Mouse (Mus musculus): ENCODE measurements around the gene Crebrf.
A peak's percentile ranks its signal among the peaks of the same experiment; 100 is the strongest.

The Crebrf gene

DNA sequence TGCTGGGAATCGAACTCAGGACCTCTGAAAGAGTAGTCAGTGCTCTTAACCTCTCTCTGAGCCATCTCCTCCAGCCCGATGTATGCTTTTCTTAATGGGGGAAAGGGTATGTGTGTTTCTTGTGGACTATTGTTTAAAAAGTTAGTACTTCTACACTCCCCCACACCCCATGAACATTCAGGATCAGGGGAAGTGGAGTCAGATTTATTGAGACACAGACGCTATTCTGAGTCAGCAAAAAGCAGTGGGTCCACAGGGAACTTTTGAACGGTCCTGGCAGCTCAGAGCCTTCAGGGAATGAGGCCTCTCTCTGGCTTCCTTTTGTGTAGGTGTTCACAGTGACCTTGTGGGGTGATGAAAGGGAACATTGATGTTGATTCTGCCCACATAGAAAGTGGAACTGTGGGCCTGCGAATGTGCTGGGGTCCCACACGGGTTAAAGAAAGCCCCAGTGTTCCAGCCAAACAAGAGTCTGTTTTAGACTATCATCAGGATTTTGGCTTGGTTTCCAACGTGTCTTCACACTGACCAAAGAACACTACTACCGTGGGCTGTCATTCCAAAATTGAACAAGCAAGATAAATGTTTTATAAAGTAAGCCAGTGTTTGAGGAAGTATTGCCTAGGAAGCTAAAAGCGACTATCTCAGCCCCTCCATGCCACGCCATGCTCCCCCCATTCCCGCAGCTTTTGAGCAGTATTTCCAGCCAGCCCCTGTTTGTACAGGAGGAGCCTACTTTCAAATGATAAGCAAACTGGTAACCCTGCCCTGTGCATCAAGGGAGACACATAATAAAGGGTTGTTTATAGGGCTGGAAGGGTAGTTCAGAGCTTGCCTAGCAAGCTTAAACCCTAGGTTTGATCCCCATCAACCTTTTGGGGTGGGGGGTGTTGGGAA is 9.7 kb upstream of the Crebrf start:
- DNase-seq = no peak

DNA sequence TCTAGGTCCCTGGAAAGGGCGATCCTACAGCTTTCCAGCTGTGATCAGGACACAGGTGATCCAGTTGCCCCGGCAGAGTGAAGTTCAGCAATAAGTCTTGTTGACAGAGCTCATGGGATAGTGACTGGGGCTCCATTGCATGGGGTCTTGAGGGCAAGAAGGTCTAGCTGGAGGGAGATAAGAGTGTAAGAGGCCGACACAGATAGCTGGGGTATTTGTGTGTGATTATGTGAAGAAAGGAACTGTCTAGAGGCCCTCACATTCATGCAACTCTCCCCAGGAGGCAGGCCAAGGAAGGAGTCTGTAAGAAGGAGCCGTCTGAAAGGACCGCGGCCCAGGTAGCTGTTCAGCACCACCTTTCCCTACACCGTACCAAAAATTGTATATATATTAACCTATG is 8.4 kb upstream of the Crebrf start:
- DNase-seq = no peak

DNA sequence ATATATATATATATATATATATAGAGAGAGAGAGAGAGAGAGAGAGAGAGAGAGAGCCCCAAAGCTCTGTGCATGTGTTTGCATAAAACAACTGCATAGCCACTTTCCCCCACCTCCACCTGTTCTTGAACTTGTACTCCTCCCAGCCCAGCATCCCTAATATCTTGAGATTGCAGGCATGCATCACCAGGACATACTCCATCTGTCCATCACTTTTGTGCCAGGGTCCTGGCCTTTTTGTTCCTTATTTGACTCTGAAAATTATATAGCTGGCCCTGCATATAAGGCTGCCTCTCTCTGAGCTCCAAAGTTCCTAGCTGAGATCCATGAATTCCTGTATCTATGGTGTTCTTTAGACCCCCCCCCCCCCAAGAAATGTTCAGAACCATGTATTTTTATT is 7.0 kb upstream of the Crebrf start:
- DNase-seq = no peak

DNA sequence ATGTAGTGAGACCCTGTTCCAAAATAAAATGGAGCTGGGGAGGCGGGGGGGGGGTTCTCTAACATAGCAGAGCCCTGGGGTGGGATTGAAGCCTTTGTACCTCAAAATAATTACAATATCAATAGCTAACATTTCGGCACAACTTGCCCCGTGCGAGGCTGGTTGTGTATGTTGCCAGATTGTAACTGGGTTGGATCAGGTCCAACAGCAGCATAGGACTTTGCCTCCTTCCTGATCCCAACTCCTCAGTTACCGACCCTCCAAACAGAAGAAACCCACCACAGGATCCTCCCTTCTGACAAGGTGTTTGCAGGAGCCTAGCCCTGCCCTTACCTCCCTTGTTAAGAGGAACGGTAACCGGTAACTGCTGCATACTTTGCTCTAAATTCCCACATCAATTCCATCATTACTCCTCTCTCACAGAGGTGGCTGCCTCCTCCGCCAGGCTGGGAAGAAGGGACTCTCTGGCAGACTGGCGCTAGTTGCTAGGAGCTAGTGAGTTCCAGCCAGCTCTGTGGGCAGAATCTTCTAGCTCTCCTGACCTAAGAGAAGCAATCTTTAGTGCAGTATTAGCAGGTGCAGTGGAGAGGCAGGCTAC is 6.4 kb upstream of the Crebrf start:
- no peak for DNase-seq

DNA sequence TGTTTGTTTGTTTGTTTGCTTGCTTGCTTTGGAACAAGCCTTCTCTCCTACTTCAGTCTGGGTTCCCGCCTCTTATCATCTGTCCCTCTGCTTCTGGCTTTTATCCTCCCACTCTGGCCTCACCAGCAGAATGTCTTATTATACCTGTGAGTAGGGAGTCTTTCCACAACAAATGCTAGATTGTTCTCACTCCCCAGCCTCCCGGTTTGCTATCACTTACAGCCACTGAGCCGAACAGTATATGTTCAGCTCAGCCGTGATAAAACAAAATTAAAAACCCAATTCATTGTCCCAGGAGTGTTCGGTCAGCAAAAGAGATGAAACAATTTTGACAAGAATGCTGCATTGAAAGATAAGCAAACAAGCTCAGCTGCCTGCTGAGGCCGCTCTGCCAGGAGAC is 5.4 kb upstream of the Crebrf start:
- DNase-seq = no peak

DNA sequence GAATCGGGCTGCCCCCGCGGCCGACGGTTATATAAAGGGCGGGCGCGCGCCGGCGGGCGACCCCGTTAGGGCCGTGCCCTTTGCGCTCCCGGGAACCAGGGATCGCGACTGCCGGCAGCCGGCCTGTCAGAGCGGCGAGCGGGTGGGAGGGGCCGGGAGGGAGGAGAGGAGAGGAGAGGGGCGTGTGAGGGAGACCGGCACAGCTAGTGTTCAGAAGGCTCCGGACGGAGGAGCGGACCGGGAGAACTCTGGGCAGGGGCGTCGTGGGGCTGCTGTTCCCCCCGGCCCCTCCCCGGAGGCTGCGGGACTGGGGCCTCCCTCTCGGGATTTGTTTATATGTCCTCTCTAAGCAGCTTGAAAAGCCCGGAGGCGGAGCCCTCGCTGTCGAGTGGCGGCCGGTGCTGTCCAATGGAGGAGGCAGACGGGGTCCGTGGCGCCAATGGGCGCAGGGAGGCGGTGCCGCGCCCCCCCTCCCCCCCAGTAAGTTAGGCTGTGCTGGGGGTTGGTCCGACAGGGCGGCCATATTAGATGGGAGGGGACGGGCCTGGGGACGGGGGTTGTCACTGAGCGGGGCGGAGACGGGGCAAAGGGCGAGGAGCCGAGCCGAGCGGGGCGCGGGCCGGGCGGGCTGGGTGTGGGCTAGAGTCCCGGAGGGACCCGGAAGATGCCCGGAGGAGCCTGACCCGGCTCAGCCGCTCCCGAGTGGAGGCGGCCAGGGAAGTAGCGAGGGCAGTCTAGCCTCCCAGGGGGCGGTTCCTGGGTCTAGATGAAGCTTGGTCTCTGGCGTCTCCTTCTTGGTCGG is 667 bp downstream of the Crebrf start:
- DNase-seq = peak; percentile 98

DNA sequence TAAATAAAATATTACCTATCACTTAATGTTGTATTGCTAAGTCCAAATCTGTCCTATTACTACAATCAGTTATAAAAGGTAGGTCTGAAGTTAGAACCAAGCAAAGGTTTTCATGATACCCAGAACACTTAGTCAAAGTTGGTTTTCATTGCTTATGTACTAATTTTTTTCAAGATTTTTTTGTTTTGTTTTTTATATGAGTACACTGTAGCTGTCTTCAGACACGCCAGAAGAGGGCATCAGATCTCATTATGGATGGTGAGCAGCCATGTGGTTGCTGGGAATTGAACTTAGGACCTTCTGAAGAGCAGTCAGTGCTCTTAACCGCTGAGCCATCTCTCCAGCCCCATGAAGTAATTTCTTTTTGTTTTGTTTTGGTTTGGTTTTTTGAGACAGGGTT is 2.4 kb downstream of the Crebrf start:
- no peak for DNase-seq

DNA sequence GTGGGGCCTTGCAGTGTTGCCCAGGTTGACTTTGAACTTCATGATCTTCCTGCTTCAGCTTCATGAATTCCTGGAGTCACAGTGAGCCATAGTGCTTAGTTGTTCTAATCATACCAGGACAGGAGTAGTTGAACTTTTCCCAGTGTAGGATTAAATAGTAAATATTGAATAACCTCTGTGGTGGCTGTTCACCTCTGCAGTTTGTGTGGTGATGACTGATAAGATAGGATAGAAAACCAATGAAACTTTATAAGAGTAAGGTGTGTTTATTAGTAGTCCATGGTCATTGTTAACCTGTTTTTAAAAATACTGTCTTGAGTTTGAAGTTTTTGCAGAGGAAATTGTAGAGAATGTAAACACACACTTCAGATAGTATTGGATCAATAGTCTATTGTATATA is 4.0 kb downstream of the Crebrf start:
- no peak for DNase-seq

DNA sequence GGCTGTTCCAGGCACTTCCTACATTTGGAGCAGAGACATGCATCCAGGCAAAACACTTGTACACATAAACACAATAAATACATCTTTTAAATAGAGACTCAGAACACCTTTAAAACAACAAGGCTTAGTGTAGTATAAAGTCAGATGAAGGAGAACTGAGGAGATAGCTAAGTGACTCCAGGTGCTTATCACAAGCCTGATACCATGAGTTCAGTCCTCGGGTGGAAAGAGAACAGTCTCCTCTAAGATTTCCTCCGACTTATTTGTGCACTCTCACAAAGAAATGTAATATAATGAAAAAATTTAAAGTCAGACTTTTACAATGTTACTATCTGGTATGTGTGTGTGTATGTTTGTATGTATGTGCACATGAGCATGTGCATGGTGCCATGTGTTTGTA is 6.4 kb downstream of the Crebrf start:
- no peak for DNase-seq

DNA sequence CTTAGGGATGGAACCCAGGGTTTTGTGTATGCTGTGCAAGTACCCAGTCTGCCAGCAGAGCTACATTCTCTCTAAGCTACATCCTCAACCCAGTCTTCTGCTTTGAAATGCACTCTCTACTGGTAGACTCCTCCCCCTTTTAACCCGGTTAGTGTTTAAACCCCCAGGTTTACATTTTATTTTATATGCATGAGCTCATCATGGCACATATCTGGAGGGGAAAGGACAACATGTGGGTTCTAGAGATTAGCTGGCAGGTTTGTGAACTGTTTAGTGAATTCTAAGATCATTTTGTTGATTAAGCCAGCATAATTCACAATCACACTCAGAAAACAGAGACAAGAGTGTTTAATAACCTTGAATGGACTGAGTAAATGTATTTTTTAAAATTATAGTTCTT is 9.3 kb downstream of the Crebrf start:
- DNase-seq = no peak

DNA sequence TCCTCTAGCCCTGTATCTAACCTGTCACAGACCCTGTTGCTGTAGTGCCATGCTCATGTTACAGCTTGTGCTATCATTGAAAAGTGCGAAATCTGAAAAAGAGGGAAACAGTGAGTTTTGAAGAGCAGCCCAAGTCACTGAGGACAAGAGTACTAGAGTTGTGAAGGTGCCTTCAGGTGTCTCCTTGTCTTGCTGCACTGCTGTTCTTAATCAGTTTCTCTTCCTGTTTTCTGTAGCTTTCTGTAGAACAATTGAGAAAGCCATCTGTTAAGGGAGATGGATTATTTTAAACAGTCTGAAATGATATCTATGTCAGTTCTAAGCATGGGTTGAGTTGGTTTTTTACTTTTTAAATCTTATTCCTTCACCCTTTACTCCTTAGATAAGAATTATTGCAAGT is 11.2 kb downstream of the Crebrf start:
- DNase-seq = no peak

DNA sequence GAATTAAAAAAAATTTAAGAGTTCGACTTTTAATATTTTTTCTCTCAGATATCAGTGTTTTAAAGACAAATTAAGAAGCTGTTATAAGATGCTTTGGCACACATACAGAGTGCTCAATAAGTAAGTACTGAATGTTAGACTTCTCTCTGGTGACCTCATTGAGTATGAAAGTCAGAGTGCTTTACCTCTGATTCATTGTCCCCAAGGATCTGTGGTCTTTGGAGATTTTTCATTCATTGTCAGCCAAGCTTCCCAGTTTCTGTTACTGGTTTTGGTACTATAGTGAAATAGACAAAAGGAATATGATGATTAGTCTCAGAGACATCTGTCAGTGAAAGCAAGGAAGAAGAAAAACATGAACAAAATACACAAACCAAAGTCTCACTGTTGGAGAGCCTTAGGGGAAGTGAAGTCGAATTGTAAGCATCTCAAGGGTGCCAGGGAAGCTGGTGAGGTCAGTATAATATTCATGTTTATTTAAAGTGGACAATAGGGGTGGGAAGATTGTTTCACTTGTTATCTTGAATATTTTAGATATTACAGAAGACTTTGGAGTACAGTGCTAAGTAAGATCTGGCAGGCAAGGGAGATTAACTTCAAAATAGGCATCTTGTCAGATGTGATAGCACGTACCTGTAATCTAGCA is 11.8 kb downstream of the Crebrf start:
- DNase-seq = no peak

DNA sequence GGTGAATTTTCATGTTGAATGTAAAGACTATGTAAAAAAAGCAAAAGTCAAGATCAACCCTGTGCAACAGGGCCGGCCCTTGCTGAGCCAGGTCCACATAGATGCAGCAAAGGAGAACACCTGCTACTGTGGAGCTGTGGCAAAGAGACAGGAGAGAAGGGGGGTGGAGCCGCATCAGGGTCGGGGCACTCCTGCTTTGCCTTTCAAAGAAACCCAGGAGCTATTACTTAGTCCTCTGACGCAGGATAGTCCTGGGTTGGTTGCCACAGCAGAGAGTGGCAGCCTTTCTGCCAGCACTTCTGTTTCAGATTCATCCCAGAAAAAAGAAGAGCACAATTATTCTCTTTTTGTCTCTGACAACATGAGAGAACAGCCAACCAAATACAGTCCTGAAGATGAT is 27.1 kb downstream of the Crebrf start:
- DNase-seq = no peak

DNA sequence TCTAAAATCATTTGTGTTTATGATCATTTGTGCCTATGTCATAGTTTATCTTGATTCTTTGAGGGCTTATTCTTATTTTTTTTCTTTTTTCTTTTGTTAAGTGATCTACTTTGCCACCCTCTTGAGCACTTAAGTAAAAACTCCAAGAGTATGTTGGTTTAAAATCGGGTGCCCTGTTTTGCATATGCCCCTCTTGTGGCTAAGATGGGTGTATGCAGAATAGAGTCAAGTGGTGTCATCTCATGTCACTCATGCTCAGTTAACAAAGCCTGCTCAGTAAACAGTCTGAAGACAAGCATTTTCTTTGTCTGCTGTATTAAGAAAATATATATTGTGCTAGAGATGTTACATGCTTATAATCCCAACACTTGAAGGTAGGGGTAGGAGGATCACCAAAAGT is 27.8 kb downstream of the Crebrf start:
- no peak for DNase-seq

DNA sequence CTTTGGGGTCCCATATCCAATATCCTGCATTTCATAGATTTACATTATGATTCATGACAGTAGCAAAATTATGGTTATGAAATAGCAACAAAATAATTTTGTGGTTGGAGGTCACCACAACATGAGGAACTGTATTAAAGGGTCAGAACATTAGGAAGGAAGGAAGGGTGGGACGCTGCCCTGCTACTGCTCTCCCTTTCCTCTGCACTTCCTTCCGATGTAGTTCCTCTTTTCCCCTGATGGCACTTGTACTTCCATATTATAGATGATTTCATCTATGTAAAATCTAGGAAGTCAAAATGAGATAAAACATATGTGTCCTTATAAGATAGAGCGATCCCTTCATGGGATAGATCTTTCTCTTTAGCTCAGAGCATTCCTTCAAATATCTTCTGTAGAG is 34.5 kb downstream of the Crebrf start:
- DNase-seq = no peak

DNA sequence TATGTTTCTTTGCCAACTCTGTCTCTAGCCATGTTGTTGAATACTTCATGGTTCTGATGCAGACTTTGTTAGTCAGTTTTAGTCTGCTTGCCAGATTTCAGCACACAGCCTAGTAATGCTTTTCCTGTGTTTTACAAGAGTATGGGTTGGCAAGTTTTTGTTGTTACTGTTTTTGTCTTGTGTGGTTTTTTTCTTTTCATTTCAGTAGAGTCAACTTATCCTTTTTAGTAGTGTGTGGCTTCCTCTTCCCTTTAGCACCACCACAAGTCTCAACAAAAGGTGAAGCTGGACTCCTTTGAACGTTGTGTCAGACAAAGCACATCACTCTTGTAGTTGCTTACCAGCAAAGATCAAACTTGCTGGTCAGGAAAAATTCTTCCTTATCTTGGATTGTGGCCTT is 36.8 kb downstream of the Crebrf start:
- DNase-seq = no peak

DNA sequence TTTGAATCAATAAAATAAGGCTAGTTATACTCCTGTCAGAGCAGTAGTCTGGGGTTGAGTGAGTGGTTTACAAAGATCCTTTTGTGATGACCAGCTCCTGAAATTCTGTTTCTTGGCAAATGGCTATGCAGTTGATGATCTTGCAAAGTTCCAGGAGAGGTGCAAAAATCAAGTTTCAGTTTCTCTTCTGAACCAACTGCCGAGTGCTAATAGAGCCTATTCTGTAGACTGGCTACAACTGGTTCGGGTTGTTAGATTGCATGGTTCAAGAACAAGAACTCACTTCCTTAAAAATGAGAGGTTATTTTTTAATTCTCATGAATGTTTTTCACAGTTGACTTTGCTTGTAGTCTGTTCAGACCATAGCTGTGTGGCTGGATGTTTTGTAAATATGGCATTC is 38.0 kb downstream of the Crebrf start:
- no peak for DNase-seq

DNA sequence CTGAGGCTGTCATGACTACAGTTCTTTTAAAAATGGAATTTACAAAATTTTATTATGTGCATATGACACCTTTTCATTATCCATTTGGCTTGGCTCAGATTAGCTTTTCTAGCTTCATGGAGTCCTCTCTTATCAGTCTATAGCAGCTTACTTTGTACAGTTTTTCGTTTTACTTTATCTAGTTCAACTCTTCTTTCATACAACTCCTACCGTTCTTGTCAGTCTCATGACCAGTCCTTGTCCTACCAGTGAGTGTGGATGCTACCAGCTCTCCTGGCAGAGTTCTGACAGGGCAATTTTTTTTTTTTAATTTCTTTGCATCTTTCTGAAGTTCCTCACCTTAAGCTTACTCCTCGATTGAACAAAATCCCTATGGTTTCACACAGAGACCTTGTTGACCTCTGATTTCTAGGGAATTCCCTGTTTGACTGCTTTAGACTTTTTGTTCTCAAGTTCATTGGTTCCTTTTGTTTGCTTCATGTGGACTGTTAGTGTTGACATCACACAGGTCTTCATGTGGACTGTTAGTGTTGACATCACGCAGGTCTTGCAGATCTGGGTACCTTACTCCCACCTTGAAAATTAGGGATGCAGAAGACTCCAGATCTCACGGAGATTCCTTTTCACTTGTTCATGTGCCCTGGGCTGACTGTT is 51.8 kb downstream of the Crebrf start:
- DNase-seq = no peak

DNA sequence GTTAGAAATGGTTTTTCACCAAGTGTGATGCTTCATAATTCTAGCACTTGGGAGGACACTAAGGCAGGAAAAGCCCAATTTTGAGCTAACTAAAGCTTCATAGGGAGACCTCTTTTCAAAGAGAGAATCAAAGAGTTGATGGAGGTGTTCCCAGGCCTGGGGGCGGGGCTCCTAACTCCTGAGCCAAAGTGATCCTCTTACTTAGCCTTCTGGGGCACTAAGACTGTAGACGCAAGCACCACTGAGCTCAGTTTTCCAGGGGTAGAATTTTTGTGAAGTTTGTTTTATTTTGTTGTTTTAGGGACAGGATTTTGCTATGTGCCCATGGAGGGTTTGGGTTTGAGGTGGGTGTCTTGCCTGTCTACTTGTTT is 52.3 kb downstream of the Crebrf start:
- DNase-seq = no peak

DNA sequence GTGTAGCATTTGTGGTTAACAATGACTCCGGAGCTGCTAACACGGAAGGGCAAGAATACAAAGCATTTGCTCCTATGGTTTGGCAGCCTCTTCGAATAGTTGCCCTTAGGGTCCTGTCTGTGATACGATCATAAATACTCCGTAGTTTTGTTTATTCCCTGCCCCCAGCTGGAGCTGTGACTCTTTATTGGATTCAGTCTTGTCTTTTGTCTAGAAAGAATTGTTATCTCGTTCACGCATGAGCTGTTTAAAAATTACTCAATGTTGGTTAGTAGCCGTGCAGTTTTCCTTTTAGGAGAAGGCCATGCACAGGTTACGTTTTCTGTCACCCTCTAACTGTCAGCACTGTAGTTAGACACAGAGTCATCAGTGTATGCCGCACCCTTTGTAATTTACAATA is 60.8 kb downstream of the Crebrf start:
- DNase-seq = peak; percentile 7

DNA sequence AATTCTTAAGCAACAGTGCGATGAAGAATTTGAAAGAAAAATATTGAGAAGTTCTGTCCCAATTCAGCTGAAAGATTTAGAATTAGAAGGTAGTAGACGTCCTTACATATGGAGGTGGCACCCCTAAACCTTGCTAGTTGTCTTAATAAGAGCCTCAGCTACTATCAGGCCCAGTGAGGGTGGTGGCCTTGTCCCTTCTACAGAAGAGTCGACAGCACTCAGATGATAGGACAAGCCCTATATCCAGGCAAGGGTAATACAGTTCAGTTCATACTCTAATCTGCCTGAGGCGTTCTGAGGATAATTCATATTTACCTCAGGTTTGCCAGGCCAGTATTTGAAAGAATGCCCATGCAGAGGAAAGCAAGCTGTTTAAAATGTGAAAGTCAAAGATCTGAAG is 62.6 kb downstream of the Crebrf start:
- DNase-seq = no peak

DNA sequence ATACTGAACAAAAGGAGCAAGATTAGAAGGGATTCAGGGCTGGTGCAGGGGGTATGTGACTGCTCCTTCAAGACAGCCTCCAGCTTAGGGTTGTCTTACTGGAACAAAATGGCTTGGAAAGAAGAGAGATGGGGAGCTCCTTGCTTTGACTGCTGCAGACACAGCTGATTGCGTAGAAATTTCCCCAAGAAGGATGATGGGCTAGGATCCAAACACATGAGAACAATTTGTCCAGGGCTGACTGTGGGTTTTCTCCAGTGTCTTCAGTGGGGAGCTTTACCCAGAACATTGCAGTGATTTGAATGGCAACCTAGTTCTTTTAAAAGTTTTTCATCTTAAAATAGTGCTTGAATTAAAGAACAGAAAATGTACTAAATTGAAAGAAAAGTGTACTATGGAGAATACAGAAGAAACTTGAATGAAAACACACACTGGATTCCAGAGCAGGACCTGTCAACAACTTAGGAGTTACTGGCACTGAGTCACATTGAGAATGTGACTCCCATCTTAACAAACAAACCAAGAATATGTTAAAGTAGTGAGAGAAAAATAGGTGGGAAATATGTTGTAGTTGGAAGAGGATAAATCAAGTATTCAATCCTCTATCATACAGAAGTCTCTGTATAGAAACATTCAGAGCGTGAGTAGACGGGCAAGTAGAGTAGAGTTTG is 63.1 kb downstream of the Crebrf start:
- no peak for DNase-seq

Data from embryo, embryonic 11 days (tissue).